Mouse (Mus musculus) embryonic stem cell, embryonic (primary cell): Measurements from ENCODE around the gene Pak4.

Experiments used
- CTCF ChIA-PET, 4 experiments: fragments of 300-600 bp in 2 of 4; fragments of 350-600 bp in 2 of 4; sonication (Branson Sonifier 250); formaldehyde crosslinking; loops; one replicate each; lab custom pipeline; 2022; ENCODE audit warnings: inconsistent platforms in 2 of 4; lab: Charles Lee
- POLR2A ChIA-PET, 4 experiments: fragments of 300-600 bp in 2 of 4; fragments of 350-600 bp in 2 of 4; sonication (Branson Sonifier 250); formaldehyde crosslinking; loops; one replicate each; lab custom pipeline; 2022; ENCODE audit warnings: antibody characterized with exemption in 4 of 4, inconsistent platforms in 1 of 4; lab: Charles Lee

Pak4 gene

DNA sequence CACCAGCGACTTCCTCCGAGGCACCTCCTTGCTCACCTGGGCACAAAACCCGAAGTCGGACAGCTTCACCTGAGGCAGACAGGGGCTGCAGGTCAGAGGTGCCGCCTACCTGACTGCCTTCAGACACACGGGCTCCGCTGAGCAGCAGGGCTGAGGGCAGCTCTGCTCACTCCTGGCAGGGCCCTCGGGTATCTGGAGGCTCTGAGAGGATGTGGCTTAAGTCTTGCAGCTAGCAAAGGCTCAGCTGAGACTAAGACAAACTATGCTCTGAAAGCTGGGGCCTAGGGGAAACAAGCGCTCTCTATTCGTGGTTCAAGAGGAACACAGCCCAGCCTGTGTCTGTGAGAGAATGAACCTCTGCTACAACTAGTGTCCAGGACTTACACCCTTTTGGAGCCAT is 37.1 kb downstream of the Pak4 start:
- CTCF ChIA-PET: interaction anchor here in 2 of 4 experiments (0.5 to 1.4 kb wide), 4 partner anchors 40 to 673 kb away, joined by 3 to 12 read pairs (median 3); no protein-coding TSS in a partner anchor
- POLR2A ChIA-PET: interaction anchor here in 2 of 4 experiments (0.7 to 8.0 kb wide), 12 partner anchors 8 to 37 kb away, joined by 3 to 51 read pairs (median 4); partner anchors contain the start of genes Pak4 (in 2 of the 2) and Samd4b (in 2 of the 2)

DNA sequence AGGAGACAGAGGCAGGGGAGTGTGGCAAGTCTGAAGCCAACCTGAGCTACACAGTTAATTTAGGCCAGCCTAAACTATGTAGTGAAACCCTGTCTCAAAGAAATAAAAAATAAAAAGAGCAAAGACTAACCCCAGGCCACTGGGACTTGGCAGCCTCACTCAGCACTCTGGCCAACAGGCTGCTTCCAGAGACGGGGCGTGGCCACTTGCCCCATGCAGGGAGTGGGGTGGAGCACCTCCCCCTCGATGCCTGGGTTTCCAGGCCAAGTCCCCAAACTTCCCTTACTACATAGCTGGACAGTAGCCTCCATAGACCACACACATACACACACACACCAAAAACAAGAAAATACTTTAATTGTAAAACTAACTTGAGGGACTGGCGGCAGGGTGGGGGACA is 39.5 kb downstream of the Pak4 start:
- POLR2A ChIA-PET: interaction anchor here in 2 of 4 experiments (0.7 to 8.0 kb wide), 6 partner anchors 13 to 121 kb away, joined by 3 to 51 read pairs (median 15); partner anchors contain the start of genes Gmfg (in 1 of the 2), Nccrp1 (in 1 of the 2), Pak4 (in 1 of the 2) and Samd4b (in 1 of the 2)
- CTCF ChIA-PET: interaction anchor here in 1 of 4 experiments (0.6 to 0.7 kb wide), 2 partner anchors 435 to 1321 kb away, joined by 3 to 6 read pairs; no protein-coding TSS in a partner anchor

DNA sequence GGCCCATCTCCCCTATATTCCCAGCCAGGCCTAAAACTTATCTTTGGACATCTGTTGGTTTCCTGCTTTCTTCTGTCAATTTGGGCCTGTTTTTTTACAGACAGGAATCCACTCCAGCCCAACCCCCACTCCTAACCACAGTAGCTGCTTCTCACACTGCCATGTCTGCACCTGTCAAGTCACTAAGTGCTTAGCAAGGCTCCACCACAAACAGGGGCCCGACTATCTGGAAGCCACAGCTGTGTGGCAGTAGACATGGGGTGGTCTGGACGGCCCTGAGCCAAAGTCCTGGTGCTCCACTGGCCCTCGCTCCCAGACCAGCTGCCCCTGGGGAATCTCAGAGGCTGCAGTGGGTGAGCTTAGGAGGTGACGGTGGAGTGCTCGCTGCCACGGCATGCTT is 40.3 kb downstream of the Pak4 start:
- ChIA-PET POLR2A (interaction anchor here in 3 of 4 experiments (0.6 to 8.0 kb wide), 16 partner anchors 8 to 1721 kb away, joined by 3 to 51 read pairs (median 6); partner anchors contain the start of genes Gmfg (in 1 of the 3), Med29 (in 1 of the 3), Nccrp1 (in 1 of the 3) and Paf1 (in 1 of the 3)), CTCF (interaction anchor here in 1 of 4 experiments (0.8 kb wide), 1 partner anchor 13 kb away, joined by 3 read pairs; no protein-coding TSS in a partner anchor)

DNA sequence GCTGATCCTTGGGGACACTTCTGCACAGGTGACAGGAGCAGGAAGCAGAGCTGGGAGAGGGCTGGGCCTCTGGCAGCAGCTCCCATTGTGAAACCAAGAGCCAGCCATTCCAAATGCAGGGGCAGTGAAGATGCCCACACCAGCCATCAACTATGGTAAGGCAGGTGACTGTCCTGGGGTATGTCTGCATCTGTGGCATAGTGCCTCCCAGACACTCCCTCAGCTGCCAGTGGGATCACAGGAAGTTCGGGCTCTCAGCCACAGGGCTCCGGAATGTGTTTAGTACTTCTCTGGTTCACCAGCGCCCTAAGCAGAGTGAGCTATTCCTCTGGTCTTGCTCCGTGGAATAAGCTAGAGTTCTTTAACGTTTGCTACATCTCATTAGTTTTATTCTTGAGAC is 40.9 kb downstream of the Pak4 start:
- CTCF ChIA-PET: interaction anchor here in 2 of 4 experiments (0.8 to 2.1 kb wide), 2 partner anchors 12 to 14 kb away, joined by 3 to 6 read pairs; no protein-coding TSS in a partner anchor
- POLR2A ChIA-PET: interaction anchor here in 3 of 4 experiments (0.6 to 8.0 kb wide), 19 partner anchors 9 to 590 kb away, joined by 3 to 51 read pairs (median 4); partner anchors contain the start of genes Nccrp1 (in 2 of the 3), Med29 (in 1 of the 3) and Paf1 (in 1 of the 3)

DNA sequence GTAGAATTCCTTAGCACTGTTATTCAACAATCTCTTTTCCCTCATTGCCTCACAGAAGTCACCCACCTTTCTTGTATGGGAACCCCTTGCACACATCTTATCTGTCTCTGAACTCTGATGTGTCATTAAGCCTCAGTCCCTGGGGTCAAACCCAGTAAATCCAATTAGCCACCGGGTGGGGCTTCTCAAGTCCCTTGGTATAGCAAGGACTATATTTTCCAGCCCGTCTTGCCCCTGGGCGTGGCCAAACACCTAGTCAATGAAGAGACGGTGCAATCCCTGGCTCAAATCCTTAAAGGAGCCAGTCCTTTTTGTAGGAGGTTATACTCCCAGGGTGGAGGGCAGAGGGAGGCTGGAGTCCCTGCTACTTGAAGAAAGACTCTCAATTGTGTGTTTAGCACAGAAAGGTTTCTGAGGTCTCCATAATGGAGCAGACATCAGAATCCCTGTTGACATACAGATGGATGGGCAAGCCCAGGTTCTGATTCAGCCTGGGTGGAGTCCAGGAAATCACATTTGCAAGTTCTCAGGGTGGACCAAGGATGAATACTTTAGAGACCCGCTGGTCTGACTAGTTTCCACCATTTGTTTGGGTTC is 41.9 kb downstream of the Pak4 start:
- POLR2A ChIA-PET: interaction anchor here (0.6 to 8.0 kb wide), 18 partner anchors 9 to 591 kb away, joined by 3 to 51 read pairs (median 5); partner anchors contain the start of genes Med29 (in 2 of the 4), Nccrp1 (in 2 of the 4) and Paf1 (in 2 of the 4)
- CTCF ChIA-PET: interaction anchor here in 2 of 4 experiments (0.7 to 2.1 kb wide), 2 partner anchors 13 to 24 kb away, joined by 3 to 6 read pairs; no protein-coding TSS in a partner anchor

DNA sequence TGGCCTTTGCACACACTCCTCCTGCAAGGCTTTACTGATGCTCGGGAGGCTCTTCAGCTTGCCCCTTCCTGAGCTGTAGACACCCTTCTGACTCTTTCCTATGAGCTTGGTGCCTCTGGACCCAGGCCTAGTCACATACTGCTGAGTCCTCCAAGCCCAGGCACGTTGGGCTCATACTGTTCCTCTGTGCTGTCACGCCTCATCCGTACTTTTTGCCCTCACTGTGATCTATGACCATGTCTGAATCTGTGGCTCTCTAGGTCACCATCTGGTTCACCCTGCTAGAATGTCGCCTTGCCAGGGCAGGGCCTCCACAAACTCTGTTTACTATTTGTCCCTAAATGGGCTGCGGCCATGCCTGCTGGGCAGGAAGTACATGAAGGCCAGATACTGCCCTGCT is 44.9 kb downstream of the Pak4 start:
- ChIA-PET CTCF (interaction anchor here in 2 of 4 experiments (0.9 to 1.0 kb wide), 2 partner anchors 15 to 25 kb away, joined by 3 to 5 read pairs; no protein-coding TSS in a partner anchor), POLR2A (interaction anchor here in 2 of 4 experiments (1.2 to 2.3 kb wide), 3 partner anchors 20 to 45 kb away, joined by 3 to 8 read pairs (median 4); partner anchors contain the start of genes Pak4 (in 1 of the 2) and Samd4b (in 1 of the 2))

DNA sequence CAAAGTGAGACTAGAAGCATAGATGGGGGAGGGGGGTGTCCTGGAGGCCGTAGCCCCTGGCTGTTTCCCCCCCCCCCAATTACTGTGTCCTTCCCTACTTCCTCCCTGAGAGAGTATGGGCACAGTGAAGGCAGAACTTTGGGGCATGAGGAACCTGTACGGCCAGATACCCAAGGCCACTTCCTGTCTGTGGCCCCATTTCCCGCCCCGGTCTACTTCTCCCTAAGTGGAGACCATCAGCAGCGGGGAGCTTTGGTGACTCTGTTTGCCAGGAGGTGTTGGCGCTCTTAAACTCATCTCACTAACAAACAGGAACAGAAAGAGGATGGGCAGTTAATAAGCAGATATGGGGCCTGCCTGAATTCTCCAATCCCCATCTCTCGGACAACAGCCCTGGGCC is 50.4 kb downstream of the Pak4 start:
- ChIA-PET CTCF (interaction anchor here (0.7 to 1.9 kb wide), 5 partner anchors 19 to 101 kb away, joined by 3 to 7 read pairs (median 5); no protein-coding TSS in a partner anchor), POLR2A (interaction anchor here in 3 of 4 experiments (0.5 to 3.6 kb wide), 12 partner anchors 9 to 188 kb away, joined by 3 to 25 read pairs (median 4); partner anchors contain the start of genes Pak4 (in 1 of the 3) and Samd4b (in 1 of the 3))

DNA sequence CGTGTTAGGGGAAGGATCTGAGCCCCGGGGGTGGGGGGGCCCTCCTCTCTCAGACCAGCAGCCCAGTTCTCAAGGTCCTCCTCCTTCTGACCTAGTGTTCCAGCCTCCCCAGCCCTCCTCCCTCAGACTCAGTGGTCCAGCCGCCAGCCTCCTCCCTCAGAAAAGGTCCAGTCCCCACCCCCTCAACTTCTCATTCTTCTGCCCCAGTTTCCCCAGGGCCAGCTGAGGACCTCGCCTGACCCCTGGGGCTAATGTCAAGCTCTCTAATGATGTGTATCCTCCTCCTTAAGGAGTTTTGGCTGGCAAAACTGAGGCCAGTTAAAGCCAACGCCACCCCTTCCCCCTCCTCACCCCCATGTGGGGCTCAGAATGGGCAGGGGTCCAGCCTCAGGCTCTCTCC is 50.8 kb downstream of the Pak4 start, which contains the start of gene Nccrp1:
Gene Nccrp1, minus strand, starts transcription at position 101 of the 400 bp plus-strand sequence.
- ChIA-PET CTCF (interaction anchor here in 3 of 4 experiments (1.1 to 1.9 kb wide), 4 partner anchors 19 kb away, joined by 3 to 7 read pairs (median 4); no protein-coding TSS in a partner anchor), POLR2A (interaction anchor here in 3 of 4 experiments (0.8 to 3.6 kb wide), 8 partner anchors 9 to 186 kb away, joined by 3 to 25 read pairs (median 4); no protein-coding TSS in a partner anchor)

DNA sequence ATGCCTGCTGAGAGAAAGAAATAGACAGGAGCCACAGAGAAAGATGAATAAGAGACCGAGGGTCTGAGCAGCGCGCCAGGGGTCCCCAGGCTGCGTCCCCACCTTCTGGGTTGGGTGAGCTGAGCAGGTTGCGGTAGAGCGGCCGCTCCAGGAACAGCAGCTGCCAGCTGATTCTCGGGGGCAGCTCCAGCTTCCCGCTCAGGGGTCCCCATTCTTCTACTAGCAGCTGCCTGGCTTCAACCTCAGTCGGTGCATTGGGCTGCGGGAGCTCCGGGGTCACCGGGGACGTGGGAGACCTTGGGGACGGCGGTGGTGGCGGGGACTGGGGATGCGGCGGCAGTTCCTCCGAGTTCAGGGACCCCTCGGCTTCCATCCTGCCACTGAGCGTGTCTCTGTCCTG is 51.3 kb downstream of the Pak4 start:
- POLR2A ChIA-PET: interaction anchor here in 3 of 4 experiments (0.8 to 3.6 kb wide), 5 partner anchors 10 to 186 kb away, joined by 3 to 25 read pairs (median 5); no protein-coding TSS in a partner anchor
- CTCF ChIA-PET: interaction anchor here in 2 of 4 experiments (0.8 to 1.8 kb wide), 3 partner anchors 18 to 34 kb away, joined by 3 to 7 read pairs (median 4); no protein-coding TSS in a partner anchor

DNA sequence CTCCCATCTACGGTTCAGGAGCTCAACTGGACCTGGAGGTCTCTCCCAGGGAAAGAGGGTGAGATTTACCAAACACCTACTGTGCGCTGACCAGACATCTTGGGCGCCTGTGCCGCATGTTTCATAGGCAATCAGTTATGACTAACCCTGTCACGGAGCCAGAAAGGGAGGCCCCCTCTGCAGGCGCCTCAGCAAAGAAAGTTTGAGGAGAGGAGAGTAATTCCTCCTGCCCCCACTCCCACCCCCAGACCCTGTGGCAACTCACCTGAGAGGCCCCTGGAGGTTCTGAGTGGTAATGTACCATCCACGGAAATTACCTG is 52.1 kb downstream of the Pak4 start:
- POLR2A ChIA-PET: interaction anchor here in 2 of 4 experiments (0.6 to 3.6 kb wide), 11 partner anchors 10 to 220 kb away, joined by 3 to 25 read pairs (median 4); partner anchors contain the start of genes Med29 (in 1 of the 2), Paf1 (in 1 of the 2) and Sirt2 (in 1 of the 2)
- CTCF ChIA-PET: interaction anchor here in 3 of 4 experiments (0.6 to 2.3 kb wide), 7 partner anchors 17 to 234 kb away, joined by 3 to 7 read pairs (median 3); no protein-coding TSS in a partner anchor

DNA sequence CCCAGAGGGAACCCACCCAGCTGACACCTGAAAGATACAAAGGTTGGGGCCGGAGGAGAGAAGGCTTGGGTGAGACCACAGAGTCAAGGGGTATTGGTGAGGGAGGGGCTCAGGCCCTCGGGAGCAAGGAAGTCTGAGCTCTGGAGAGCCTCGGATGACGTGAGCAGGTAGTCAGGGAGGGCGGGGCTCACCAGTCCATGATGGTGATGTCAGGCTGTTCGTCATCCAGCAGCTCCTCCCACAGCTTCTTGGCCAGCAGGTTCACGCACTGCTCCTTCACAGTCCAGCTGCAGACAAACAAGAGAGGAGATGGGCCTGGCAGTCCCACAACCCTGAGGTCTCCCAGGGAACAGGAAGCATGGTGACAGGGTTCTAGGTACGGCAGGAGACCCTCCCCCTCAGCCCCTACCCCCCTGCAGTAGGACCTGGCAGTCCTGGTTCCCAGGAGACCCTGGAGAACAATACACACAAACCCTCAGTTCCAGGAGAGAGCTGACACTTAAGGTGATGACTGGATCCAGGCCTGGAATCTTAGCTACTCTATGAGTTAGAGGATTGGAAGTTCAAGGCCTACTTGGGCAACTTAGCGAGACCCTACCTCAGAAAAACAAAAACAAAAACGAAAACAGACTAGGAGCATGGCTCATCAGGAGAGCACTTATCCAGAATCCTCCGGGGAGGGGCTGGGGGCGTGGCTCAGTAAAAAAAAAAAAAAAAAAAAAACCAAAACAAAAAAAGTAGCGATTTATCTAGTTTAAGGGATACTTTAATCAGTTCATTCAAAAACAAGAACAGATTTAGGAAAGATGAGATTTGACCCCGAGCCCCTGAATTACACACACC is 52.7 kb downstream of the Pak4 start:
- POLR2A ChIA-PET: interaction anchor here in 3 of 4 experiments (0.5 to 3.6 kb wide), 29 partner anchors 9 to 399 kb away, joined by 3 to 25 read pairs (median 4); partner anchors contain the start of genes Med29 (in 2 of the 3), Paf1 (in 2 of the 3), Rps16 (in 2 of the 3) and Fbxo17 (in 1 of the 3)
- CTCF ChIA-PET: interaction anchor here in 3 of 4 experiments (0.6 to 2.3 kb wide), 8 partner anchors 16 to 235 kb away, joined by 3 to 10 read pairs (median 3); no protein-coding TSS in a partner anchor

DNA sequence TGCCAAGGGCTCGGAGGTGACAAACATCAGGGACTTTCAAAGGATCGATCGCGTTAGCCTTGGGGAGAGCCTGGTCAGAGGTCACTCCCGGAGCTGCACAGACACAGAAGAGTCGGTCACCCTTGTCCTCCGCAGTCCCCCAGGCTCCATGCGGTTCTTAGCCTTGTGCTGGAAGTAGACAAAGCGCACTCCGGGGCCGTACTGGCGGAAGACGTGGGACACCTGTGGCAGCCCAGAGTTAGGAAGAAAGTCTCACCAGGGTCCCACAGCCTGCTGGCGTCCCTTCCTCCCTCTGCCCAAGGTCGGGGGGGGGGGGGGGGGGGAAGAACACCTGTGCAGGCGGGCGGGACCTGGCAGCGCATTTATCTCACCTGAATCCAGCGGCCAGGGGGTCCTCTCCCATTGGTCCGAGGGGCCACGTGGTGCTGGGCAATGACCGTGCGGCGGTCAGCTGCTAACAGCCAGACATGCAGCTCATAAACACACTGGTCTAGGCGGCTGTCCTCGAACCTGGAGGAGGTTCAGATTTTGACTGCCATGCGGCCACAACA is 53.9 kb downstream of the Pak4 start:
- POLR2A ChIA-PET: interaction anchor here in 3 of 4 experiments (0.7 to 3.6 kb wide), 11 partner anchors 12 to 908 kb away, joined by 3 to 25 read pairs (median 4); partner anchors contain the start of genes Fbxo17 (in 1 of the 3), Med29 (in 1 of the 3), Paf1 (in 1 of the 3) and Rps16 (in 1 of the 3)
- CTCF ChIA-PET: interaction anchor here in 3 of 4 experiments (0.6 to 2.3 kb wide), 5 partner anchors 16 to 201 kb away, joined by 3 to 10 read pairs (median 3); no protein-coding TSS in a partner anchor

DNA sequence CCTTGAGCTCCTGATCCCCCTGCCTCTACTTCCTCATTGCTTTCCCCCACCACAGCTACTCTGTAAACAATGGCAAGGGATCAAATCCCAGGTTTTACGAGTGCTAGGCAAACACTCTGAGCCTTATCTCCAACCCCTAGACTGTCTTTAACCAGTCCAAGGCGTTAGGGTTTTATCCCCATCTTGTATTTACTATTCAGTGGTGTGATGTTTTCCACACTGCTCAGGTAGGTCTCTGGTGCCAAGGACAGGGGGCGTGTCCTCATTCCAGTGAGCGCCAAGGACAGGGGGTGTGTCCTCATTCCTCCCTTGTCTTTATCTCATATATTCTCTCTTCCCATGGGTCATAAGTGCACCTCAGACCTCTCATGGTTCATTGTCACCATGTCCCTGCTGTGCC is 57.5 kb downstream of the Pak4 start, which contains the start of gene Sycn:
Gene Sycn, plus strand, starts transcription at position 360 of the 400 bp plus-strand sequence.
- POLR2A ChIA-PET: interaction anchor here in 2 of 4 experiments (1.0 to 1.7 kb wide), 3 partner anchors 8 to 15 kb away, joined by 3 read pairs; no protein-coding TSS in a partner anchor
- CTCF ChIA-PET: interaction anchor here in 2 of 4 experiments (1.4 to 1.7 kb wide), 2 partner anchors 12 kb away, joined by 4 to 6 read pairs; no protein-coding TSS in a partner anchor

DNA sequence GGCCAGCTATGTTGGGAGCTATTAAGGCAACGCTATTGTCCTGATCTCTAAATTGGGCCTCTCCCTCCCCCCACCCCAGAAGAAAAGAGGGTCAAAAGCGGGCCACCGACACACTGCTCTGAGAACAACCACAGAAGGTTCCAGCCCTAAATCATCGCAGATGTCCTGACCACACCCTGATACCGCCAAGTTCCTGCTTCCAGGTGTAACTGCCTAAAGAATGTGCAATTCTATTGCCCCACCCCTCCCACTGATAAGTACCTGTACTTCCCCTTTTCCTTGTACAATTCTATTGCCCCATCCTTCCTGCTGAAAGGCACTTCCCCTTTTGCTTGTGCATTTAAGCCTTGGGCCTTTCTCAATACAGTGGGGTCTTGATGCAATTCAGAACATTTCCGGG is 59.1 kb downstream of the Pak4 start:
- POLR2A ChIA-PET: interaction anchor here in 2 of 4 experiments (0.6 to 1.4 kb wide), 5 partner anchors 17 to 1309 kb away, joined by 3 to 6 read pairs (median 3); no protein-coding TSS in a partner anchor
- CTCF ChIA-PET: interaction anchor here in 1 of 4 experiments (0.6 kb wide), 1 partner anchor 241 kb away, joined by 6 read pairs; no protein-coding TSS in a partner anchor

DNA sequence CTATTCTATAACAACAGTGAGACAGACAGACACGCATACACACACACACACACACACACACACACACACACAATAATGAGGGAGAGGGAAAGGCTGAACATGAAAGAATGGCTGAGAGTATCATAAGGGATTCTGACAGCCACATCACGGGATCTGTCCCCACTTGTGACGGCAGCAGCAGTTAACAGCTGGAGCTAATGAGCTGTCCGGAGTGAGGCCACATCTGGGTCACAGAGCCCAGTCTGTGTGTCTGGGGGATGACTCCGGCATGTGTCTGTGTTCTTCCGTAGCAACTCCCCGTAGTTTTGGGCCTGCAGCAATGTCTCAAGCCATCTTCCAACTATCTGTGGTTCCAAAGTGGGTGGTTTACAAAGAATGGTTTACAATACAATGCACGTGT is 66.0 kb downstream of the Pak4 start:
- ChIA-PET POLR2A (interaction anchor here in 2 of 4 experiments (0.7 to 1.8 kb wide), 3 partner anchors 20 to 44 kb away, joined by 3 to 8 read pairs (median 4); no protein-coding TSS in a partner anchor), CTCF (interaction anchor here in 3 of 4 experiments (0.6 to 1.1 kb wide), 4 partner anchors 25 to 95 kb away, joined by 3 to 4 read pairs (median 3); partner anchors contain the start of gene Gmfg (in 1 of the 3))
